ENCODE assay signal across 7 mouse cellular contexts in genomic region chrX:12090151-12090870, GRCm38 (mm10).
DNase-seq lines count a peak whose midpoint lies in the region; ATAC-seq and TF ChIP-seq lines count a peak whose summit lies in the region.

No protein-coding gene starts in this region.

- H3K9ac ChIP-seq in kidney, postnatal 0 days (ENCODE audit: low read depth, low read length): peak overlapping the region; percentile 73; the same call in 1 of the 2 replicates

- peaks cover 29% of the 10 kb centered on the region for H3K4me1 ChIP-seq in bone marrow macrophage, adult 2 months (ENCODE audit: control insufficient read depth, insufficient read depth, low read length)
- peaks cover 15% of the 10 kb centered on the region; the same call in 1 of the 2 replicates for H3K4me1 ChIP-seq in kidney, postnatal 0 days (replicated peaks; ENCODE audit: insufficient read depth, low read length)
- peaks cover 69% of the 10 kb centered on the region for H3K4me1 ChIP-seq in midbrain, embryonic 10.5 days

- ATAC-seq in kidney, postnatal 0 days (replicated peaks; ENCODE audit: low FRiP score, low read depth): peak; percentile 74

- H3K27ac ChIP-seq in bone marrow macrophage, adult 2 months (ENCODE audit: insufficient read depth, low read depth, low read length): peak overlapping the region; percentile 87
- peak overlapping the region; percentile 93 for H3K27ac ChIP-seq in kidney, postnatal 0 days
- H3K27ac ChIP-seq in midbrain, embryonic 10.5 days (replicated peaks): peak overlapping the region; percentile 91

- WGBS in kidney, postnatal 0 days: 6% methylated on average over 37 of the region's 37 CpGs
- WGBS in midbrain, embryonic 10.5 days: 4% methylated on average over 37 of the region's 37 CpGs

- H3K36me3 ChIP-seq in kidney, postnatal 0 days (ENCODE audit: insufficient read depth, low read length): no peaks in the 10 kb centered on the region
- no peaks in the 10 kb centered on the region for H3K36me3 ChIP-seq in midbrain, embryonic 10.5 days

- peak overlapping the region; percentile 61 for H3K4me3 ChIP-seq in bone marrow macrophage, adult 2 months (ENCODE audit: insufficient read depth, low read length)
- peak overlapping the region; percentile 49; the same call in 1 of the 2 replicates for H3K4me3 ChIP-seq in kidney, postnatal 0 days (replicated peaks; ENCODE audit: low read depth, low read length)
- peak overlapping the region; percentile 66 for H3K4me3 ChIP-seq in midbrain, embryonic 10.5 days

- peak; percentile 35 for DNase-seq in ovary, postnatal 36 days (ENCODE audit: low spot score)
- DNase-seq in ovary, postnatal 14 days (ENCODE audit: low spot score): no peak
- DNase-seq in gastrocnemius, postnatal 25 days: peak; percentile 41
- DNase-seq in kidney, postnatal 0 days (ENCODE audit: low spot score): no peak
- DNase-seq in midbrain, embryonic 10.5 days (ENCODE audit: low spot score): peak; percentile 60
- peak; percentile 63 for DNase-seq in thymus, postnatal 4 days

- peaks cover 9% of the 10 kb centered on the region; the same call in 1 of the 2 replicates for H3K27me3 ChIP-seq in kidney, postnatal 0 days (ENCODE audit: insufficient read depth, low read length)
- H3K27me3 ChIP-seq in midbrain, embryonic 10.5 days (ENCODE audit: low read depth, poor library complexity, severe bottlenecking): peaks cover 100% of the 10 kb centered on the region

- no peaks in the 10 kb centered on the region for H3K9me3 ChIP-seq in kidney, postnatal 0 days (replicated peaks; ENCODE audit: low read length)
- H3K9me3 ChIP-seq in midbrain, embryonic 10.5 days (replicated peaks): no peaks in the 10 kb centered on the region; the same call in 1 of the 2 replicates

- peak overlapping the region; percentile 74 for H3K4me2 ChIP-seq in kidney, postnatal 0 days (ENCODE audit: low read length)

- no peak for TF ChIP-seq POLR2A in bone marrow macrophage, adult 2 months (IDR thresholded peaks at IDR 0.05; ENCODE audit: borderline replicate concordance, low read depth, low read length)

- no peak for TF ChIP-seq CTCF in bone marrow macrophage, adult 2 months (IDR thresholded peaks at IDR 0.05; ENCODE audit: low read depth, low read length)
- TF ChIP-seq CTCF in kidney, postnatal 0 days (IDR thresholded peaks at IDR 0.05; ENCODE audit: low read depth): no peak

Comparison
In these comparisons a context has a peak if more than half of its experiments do, and no peak if none do; other contexts are left out.
1. DNase-seq: peak in ovary, postnatal 36 days (single experiment), gastrocnemius, postnatal 25 days (single experiment), midbrain, embryonic 10.5 days (single experiment) and thymus, postnatal 4 days (single experiment); none in ovary, postnatal 14 days (single experiment) and kidney, postnatal 0 days (single experiment).
2. Peak in every context shown above with its lines, with median percentiles within 50 percentile points of each other: H3K27ac ChIP-seq and H3K4me3 ChIP-seq.